ENCODE assay signal across 8 mouse cellular contexts in the genomic region with DNA sequence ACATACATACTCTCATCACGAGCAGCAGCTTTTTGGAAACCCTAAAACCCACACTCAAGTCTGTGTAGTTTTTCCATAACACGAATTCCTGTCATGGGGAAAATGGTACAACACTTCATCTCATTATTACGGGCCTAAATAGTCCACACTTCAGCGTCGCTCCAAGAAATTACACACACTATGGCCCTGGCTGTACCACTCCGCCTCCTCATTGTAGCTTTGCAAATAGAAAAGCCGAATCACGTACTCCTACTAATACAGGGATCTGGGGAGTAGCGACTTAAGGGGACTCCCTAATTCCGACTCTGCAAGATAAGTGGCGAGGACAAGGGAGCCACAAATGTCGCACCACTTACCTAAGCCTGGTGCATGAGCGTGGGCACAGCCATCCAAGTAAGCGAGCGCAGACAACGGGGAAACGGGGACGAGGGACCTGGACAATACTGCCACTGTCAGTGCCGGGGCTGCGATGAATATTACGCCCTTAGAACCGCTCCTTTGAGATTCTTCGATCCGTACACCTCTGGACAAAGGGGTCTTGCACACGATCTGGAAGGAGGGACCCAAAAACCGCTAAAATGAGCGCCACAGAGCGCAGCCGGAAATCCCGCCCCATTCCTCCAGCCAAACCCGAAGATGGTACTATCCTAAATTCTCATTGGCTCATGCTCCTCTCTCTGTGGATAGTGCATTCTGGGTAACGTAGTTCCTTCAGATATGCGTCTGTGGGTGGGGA. TPM values are rescaled to one million over a fixed set of nuclear protein-coding genes. Genes with fewer than 3 reads are reported as not detected.
DNase-seq lines count a peak whose midpoint lies in the region; ATAC-seq and TF ChIP-seq lines count a peak whose summit lies in the region.

A gene (minus strand): TSS at position 609 of the 736 bp plus-strand sequence.

- TF ChIP-seq CTCF in gastrocnemius, adult 2 months (IDR thresholded peaks at IDR 0.05): no peak

- peak within 1 kb of the TSS; percentile 62 for H3K4me2 ChIP-seq in hindbrain, embryonic 16.5 days (ENCODE audit: low read length)

- H3K9ac ChIP-seq in hindbrain, embryonic 16.5 days (ENCODE audit: low read depth, low read length): peak within 1 kb of the TSS; percentile 85

- peak; percentile 42 to 43 for DNase-seq in adrenal gland, adult 18-20 months (ENCODE audit: low spot score in 2 of 2)
- peak; percentile 93 for DNase-seq in embryo, embryonic 10 days (ENCODE audit: low spot score)
- peak; percentile 71 for DNase-seq in gastrocnemius, adult 2 months
- DNase-seq in layer of hippocampus, postnatal 36 days: peak; percentile 77 to 81
- DNase-seq in lung, postnatal 14 days: peak; percentile 51
- DNase-seq in retina, adult 2 months (ENCODE audit: low read depth, low spot score): peak; percentile 36
- DNase-seq in thymus, postnatal 36 days: peak; percentile 58 to 60

- H3K36me3 ChIP-seq in hindbrain, embryonic 16.5 days (ENCODE audit: control insufficient read depth, insufficient read depth, low read length): peaks cover 24% of the 10 kb centered on the region

- no peaks in the 10 kb centered on the region for H3K9me3 ChIP-seq in hindbrain, embryonic 16.5 days (ENCODE audit: control insufficient read depth, low read length)

- peaks cover 9% of the 10 kb centered on the region for H3K4me1 ChIP-seq in hindbrain, embryonic 16.5 days (ENCODE audit: control insufficient read depth, insufficient read depth, low read depth, low read length)

- H3K4me3 ChIP-seq in gastrocnemius, adult 2 months: peak within 1 kb of the TSS; percentile 79
- peak within 1 kb of the TSS; percentile 69 for H3K4me3 ChIP-seq in hindbrain, embryonic 16.5 days (ENCODE audit: low read length)

- intact Hi-C loops in gastrocnemius, adult 2 months (cut with DNase I): no loop called here

- H3K27ac ChIP-seq in gastrocnemius, adult 2 months: peak within 1 kb of the TSS; percentile 44
- H3K27ac ChIP-seq in hindbrain, embryonic 16.5 days (ENCODE audit: low read depth, low read length): peak within 1 kb of the TSS; percentile 75

- H3K27me3 ChIP-seq in hindbrain, embryonic 16.5 days (replicated peaks; ENCODE audit: control insufficient read depth, insufficient read depth, low read length): no peaks in the 10 kb centered on the region

- 1% methylated on average over 32 of the region's 33 CpGs for WGBS in hindbrain, embryonic 16.5 days

- ATAC-seq in hindbrain, embryonic 16.5 days: peak; percentile 99

RNA-seq across cellular contexts. Expression of the gene that starts here (rescaled TPM):
- 1 to 10 TPM; 2.2 to 2.4 TPM for total RNA-seq in adrenal gland, adult 18-20 months (2021)
- total RNA-seq in gastrocnemius, adult 2 months (2021): 1 to 10 TPM; 1.2 to 1.4 TPM
- 26.8 and 34.4 TPM in 2 replicates for polyA plus RNA-seq in hindbrain, embryonic 16.5 days (2015; fragmentation: Nextera tagmentation; extraction: Ambion mirVana)
- 10 to 100 TPM; 15.1 to 16.1 TPM for total RNA-seq in layer of hippocampus, postnatal 36 days (2021)

Comparison
In these comparisons a context has a peak if more than half of its experiments do, and no peak if none do; other contexts are left out.
1. Peak in every context shown above with its lines: DNase-seq, ATAC-seq, H3K4me3 ChIP-seq and H3K27ac ChIP-seq.
2. RNA of the gene that starts here (total RNA-seq): 15.1 to 16.1 TPM in layer of hippocampus, postnatal 36 days; 2.2 to 2.4 TPM in adrenal gland, adult 18-20 months and 1.2 to 1.4 TPM in gastrocnemius, adult 2 months; every median in the first group is over 4 times any median in the second.
3. DNase-seq: peak in every context shown above with its lines; median percentile 93 in embryo, embryonic 10 days; 79 in layer of hippocampus, postnatal 36 days; 71 in gastrocnemius, adult 2 months; 59 in thymus, postnatal 36 days; 51 in lung, postnatal 14 days; 42 in adrenal gland, adult 18-20 months; 36 in retina, adult 2 months.